Mouse (Mus musculus): Measurements from ENCODE around the gene Fndc3b. TPM values are rescaled to one million over a fixed set of nuclear protein-coding genes. Genes with fewer than 3 reads are reported as not detected.

The Fndc3b gene
- total RNA-seq, 2 experiments from 2014 or later: 18.8 to 29.2 TPM

DNA sequence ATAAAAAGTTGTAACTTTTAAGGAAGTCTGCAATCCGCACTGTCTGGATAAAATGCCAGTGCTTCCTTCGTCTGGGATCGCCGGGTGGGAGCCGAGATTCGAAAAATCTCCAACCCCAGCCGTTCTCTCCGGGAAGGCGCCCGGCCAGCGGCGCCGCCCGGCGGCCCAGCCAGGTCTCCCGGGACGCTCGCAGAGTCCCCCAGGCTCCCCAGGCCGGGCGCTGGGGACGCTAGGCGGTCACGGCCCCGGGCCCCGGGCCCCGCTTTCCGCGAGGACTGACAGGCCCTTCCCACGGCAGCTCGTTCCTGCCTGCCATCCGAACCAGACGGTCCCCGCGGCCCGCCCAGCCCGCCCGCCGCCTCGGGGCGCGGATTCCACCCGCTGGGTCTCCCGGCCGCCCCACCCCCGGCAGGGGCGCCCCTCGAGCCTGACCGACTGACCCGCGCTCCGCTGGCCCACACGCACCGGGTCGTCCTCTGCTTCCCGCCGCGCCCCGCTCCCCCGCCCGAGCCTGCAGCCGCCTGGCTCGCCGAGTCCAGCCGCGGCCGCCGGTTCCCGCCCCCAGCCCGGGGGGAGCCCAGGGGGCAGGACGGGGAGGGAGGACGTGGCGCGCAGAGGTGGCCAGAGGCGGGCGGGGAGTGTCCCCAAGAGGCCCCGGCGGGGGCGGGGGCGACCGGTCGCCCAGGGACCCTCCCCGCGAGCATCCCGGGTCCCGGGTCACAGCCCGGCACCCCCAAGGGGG, 1.0 kb downstream of the Fndc3b start:
- intact Hi-C loops (cut with DNase I): loop anchor here (2.0 to 10.0 kb wide), 4 partner anchors 118 to 243 kb away; no protein-coding TSS in a partner anchor
- DNase-seq (ENCODE audit: low spot score in 2 of 2): peak; percentile 46 to 54

DNA sequence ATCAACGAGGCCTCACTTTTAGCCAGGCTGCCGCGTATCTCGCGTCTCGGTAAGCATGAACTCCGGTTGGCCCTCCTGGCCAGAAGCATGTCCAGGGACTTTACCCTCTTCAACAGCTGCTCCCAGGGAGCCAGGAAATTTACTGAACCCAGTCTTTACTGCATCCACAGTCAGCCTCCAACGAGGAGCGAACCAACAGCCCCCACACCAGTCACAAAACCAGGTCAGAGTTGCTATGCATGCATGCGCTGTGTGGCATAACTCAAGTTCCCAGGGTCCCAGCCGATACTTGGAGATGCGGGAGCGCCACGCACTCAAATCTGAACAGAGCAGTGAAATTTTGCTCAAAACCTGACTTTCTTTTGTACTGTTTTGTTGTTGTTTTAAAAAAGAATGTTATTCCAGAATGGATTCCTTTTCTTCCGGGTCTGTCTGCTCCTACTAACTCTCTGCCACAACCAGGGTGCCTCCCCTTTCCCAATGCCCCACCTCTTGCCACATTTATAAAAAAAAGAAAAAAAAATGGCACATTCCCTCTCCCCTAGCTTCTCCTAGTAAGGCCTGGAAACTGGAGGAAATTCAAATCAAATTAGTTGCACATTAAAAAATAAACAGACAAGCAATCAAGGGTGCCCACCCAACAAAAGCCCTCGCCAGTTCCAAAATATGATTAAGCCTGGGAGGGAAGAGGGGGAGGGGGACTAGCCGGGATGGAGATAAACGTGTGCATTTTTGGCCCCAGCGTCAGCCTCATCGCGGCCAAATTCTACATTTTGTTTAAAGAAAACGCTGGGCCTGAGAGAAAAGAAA, 1.8 kb downstream of the Fndc3b start:
- DNase-seq (ENCODE audit: low spot score in 2 of 2): peak in 1 of 2 experiments; percentile 13
- intact Hi-C loops (cut with DNase I): loop anchor here (5.0 to 10.0 kb wide), 2 partner anchors 134 to 242 kb away; no protein-coding TSS in a partner anchor

DNA sequence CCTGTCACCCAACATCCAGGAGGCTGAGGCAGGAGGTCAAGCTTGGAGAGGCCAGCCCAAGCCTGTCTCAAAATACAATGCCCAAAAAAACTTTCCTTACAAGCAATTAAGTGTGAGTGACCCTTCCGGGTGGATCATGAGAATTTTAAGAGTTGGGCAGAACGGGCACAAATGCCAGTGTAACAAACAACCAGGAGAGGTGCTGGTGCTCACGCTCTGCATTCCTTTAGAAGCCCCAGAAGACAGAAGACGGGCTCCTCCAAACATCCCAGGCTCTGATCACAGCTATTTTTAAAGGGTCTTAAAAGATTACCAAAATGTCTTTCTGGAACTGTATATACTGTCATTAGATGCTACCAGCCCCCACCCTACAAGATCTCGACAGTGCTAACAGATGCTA, 2.5 kb downstream of the Fndc3b start:
- intact Hi-C loops (cut with DNase I): loop anchor here (5.0 to 10.0 kb wide), 2 partner anchors 134 to 241 kb away; no protein-coding TSS in a partner anchor

DNA sequence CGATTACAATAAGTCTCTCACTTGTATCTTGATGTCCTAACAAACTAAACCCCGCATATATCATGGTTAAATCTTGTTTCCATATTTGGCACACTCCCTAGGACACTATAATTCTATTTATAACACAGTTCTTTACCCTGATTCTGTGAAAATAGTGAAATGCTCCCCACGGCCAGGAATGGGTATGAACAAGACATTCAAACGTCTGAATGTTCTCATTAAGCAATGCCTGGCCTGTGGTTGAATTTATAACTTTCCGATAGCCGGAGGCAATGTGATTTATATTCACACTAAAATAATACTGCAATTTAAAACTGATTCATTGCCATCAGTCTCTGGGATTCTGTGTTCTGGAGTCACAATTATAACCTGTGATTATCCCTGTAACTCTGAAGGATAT, 5.3 kb downstream of the Fndc3b start:
- intact Hi-C loops (cut with DNase I): loop anchor here (5.0 to 10.0 kb wide), 2 partner anchors 131 to 238 kb away; no protein-coding TSS in a partner anchor

More for the DNA sequence above, 2.5 kb downstream of the Fndc3b start:
- no peak for DNase-seq (ENCODE audit: low spot score in 2 of 2)

DNA sequence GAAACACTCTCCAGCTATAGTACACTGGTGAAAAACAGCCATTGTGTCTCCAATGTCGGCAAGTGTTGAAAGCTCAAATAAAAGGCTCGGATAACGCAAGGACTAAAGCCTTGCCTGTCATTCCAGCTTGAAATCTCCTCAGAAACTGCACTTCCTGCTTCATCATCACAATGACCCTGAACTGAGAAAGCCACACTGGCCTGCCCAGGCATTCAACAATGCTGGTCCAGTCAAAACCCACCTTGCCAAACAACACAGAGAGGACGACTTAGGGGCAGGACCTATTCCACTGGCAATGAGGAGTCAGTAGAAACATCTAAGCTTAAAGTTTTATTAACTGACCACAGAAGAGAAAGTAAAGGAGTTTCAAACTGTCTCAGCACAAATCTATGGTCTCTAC, 6.1 kb downstream of the Fndc3b start:
- no peak for DNase-seq (ENCODE audit: low spot score in 2 of 2)
- intact Hi-C loops (cut with DNase I): loop anchor here (5.0 to 10.0 kb wide), 2 partner anchors 130 to 238 kb away; no protein-coding TSS in a partner anchor

More for the DNA sequence above, 5.3 kb downstream of the Fndc3b start:
- DNase-seq (ENCODE audit: low spot score in 2 of 2): no peak

DNA sequence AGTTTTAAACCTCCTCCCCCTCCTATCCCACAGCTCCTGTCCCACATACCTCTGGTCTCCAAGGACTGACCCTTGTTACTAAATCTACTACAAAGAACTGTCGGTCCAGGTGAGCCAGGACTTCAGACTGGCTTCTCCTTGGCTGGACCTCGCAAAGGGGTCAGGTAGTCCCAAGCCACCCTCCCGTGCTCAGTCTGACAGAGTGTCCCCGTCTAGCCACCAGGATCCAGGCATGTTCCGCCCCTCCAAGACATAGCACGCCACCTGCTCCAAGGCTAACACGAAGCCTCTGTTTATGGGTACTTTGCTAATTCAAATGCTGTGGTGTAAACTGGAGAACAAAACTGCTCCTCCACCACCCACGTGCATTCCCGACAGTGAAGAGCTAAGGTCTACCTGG, 6.5 kb downstream of the Fndc3b start:
- intact Hi-C loops (cut with DNase I): loop anchor here (5.0 to 10.0 kb wide), 2 partner anchors 130 to 237 kb away; no protein-coding TSS in a partner anchor
- no peak for DNase-seq (ENCODE audit: low spot score in 2 of 2)

DNA sequence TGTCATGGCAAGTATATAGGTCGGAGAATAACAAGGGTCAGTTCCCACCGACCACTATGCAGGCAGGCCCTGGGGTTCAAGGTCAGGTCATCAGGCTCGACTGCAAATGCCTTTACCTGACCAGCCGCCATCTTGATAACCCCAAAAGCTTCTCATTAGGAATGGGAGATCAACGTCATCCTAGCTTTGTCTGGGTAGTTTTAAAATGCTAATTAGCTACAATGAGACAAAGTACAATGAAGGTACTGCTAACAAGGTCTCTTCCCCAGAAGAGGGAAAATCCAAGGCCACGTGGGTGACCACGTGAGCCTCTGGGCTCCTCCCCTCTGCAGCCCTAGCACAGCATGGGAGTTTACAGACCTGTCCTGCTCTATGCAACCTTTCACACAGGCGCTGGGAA, 7.6 kb downstream of the Fndc3b start:
- DNase-seq (ENCODE audit: low spot score in 2 of 2): no peak
- intact Hi-C loops (cut with DNase I): loop anchor here (10.0 kb wide), 1 partner anchor 129 kb away; no protein-coding TSS in a partner anchor

DNA sequence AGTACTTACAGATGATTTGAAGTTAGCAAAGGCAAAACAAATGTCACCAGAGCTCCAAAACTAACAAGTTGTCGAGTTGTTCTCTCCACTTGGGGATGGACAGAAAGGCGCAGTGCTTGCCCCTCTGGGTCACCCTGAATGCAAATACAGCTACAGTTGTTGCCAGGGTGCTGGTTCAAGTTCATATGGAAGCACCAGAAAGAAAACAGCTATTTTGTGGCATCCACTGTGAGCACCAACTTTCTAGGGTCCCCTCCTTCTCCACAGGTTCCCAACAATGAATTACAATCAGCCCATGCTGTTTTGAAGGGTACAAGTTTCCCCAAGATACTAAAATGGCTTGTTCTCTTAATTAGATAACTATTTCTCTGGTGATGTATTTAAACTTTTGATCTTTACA, 8.0 kb downstream of the Fndc3b start:
- intact Hi-C loops (cut with DNase I): loop anchor here (10.0 kb wide), 1 partner anchor 128 kb away; no protein-coding TSS in a partner anchor
- no peak for DNase-seq (ENCODE audit: low spot score in 2 of 2)

DNA sequence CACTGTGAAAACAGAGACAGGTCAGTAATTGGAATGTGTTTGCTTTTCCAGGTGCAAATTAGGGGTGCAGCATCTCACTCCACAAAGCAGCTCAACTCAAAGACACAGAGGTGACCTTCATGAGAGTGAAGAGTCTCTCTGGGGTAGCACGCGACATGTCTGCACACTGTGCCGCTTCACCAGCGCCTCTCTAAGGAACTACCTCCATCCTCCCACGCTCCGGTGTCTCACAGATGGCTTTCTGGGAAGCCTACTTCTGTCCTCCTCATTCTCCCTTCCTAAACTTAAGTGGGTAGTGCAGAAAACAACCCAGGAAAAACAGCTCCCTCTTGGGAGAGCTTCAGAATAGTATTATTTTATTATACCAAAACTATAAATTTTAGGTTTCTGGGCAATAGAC, 12.4 kb downstream of the Fndc3b start:
- DNase-seq (ENCODE audit: low spot score in 2 of 2): peak; percentile 74 to 76
- intact Hi-C loops (cut with DNase I): no loop called here

DNA sequence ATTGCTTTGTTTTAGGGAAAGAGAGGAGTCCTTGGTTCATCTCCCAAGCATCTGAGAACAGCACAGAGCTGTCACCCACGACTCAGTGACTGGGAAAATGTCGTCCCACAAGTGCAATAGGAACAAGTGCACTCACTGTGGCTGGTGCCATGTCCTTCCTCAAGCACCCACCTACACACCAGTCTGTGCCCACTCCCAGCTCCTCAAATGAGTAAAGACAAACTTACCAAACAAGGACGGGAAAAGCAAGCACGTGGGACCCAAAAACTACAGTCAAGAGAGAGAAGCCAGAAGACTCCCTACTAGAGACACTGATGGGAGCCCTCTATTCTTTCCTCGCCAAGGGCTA, 14.7 kb downstream of the Fndc3b start:
- intact Hi-C loops (cut with DNase I): no loop called here
- DNase-seq (ENCODE audit: low spot score in 2 of 2): no peak

DNA sequence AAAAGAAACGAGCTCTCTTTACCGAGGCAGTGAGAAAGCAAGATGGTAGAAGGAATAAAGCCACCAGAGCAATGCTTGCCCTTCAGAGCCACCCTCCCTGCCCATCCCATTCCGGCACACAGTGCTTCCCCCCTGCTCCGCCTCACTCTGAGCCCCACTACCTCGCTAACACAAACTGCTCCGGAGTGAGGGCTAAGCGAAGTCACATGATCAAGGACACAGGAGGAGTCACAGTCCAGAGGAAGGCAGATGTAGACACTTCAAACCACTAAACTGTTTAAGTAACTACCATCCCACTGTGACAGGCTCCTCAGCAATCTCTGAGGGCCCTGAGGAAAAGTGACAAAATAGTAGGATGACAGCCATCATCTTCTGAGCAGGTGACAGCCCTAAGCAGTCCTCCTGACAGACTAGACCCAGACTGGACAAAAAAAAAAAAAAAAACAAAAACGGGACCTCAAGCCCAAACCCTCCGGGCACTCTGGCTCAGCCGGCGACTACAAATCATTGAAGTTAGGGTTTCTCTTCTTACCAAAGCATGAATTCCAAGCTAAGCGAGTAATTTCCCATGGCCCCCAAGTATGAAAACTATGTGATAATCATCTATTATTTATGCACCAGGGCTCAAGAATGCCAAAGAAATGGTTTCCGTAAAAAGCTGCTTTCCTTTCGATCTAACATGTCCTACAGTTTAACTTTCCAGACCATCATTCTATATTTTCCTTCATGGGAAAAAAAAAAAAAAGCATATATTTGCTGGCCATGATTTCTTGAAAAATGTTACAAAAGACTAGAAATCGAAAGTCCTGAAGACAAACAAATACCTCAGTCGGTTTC, 15.3 kb downstream of the Fndc3b start:
- no peak for DNase-seq (ENCODE audit: low spot score in 2 of 2)
- intact Hi-C loops (cut with DNase I): no loop called here

DNA sequence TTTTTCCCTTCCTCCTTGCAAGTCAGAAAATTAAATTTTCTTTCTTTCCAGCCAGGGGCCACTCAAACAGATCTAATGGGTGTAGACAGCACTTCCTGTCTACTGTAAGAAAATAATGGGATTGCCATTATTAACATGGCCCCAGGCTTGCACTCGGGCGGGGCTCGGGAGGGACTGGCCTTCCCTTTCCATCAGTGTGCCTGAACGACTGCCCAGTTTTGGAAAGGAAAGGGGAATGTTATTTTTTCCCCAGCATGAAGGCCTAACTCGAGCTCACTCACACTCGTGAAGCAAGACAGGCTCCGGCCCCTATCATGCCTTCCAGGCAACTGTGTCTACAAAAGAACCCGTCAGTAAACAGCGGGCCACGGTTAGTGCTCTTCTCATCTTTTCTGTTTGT, 16.5 kb downstream of the Fndc3b start:
- DNase-seq (ENCODE audit: low spot score in 2 of 2): no peak
- intact Hi-C loops (cut with DNase I): no loop called here

DNA sequence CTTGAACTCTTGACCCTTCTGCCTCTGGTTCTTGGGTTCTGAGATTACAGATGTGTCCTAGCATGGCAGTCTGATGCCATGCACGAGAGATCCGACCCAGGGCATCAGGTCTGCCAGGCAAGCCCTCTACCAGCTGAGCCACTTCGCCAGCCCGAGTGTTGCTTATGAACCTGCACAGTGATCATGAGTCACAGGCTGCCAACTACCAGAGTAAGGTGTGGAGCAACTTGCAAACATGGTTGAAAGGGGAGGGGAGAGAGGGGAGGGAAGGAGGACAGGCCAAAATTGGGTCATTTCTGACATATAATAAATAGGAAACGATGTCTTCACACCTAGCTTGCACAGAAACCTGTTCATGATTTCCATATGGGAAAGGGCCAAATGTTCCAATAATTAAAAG, 17.0 kb downstream of the Fndc3b start:
- intact Hi-C loops (cut with DNase I): no loop called here
- DNase-seq (ENCODE audit: low spot score in 2 of 2): no peak

DNA sequence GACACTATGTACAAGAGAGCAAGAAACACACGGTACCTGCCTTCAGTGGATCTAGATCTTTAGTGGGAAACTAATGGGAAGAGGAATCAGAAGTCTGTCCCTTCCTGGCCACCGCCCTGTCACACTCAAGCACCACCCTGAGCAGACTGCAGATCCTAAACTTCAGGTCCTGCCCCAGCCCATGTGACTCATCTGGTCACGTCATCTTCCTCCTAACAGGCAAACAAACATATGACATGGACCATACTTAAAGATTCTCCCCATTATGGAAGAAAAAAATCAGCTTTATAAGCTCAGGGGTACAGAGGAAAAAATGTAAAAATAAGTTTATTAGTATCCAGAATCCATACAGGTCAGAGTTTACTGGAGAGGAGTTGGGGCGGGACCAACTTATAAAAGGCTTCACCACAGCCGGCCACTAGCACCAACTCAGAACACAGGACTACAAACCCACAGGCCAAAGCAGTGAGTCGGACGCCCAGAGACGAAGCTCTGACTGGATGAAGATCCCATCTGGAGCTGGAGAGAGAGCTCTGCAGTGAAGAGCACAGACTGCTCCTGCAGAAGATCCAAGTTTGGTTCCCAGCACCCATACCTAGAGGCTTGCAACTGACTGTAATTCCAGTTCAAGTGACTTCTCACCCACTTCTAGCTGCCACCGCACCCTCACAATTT, 19.5 kb downstream of the Fndc3b start:
- DNase-seq (ENCODE audit: low spot score in 2 of 2): no peak
- intact Hi-C loops (cut with DNase I): no loop called here

DNA sequence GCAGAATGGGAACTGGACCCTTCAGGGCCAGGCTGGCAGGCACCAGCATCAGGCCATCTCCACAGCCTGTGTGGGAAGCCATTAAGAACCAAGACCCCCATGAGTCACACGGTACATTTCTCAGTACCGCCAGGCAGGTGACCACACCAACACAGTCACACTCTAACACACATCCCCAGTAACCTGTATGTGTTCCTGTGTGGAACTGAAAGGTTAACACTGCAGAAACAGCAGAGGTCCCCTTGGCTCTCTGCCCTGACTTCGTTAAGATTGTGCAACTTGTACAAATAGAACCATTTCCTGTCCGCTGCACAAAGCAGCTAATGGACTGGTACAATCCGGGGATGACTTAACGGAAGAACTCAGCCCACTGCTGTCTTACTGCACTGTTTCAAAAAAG, 21.1 kb downstream of the Fndc3b start:
- no peak for DNase-seq (ENCODE audit: low spot score in 2 of 2)
- intact Hi-C loops (cut with DNase I): no loop called here

DNA sequence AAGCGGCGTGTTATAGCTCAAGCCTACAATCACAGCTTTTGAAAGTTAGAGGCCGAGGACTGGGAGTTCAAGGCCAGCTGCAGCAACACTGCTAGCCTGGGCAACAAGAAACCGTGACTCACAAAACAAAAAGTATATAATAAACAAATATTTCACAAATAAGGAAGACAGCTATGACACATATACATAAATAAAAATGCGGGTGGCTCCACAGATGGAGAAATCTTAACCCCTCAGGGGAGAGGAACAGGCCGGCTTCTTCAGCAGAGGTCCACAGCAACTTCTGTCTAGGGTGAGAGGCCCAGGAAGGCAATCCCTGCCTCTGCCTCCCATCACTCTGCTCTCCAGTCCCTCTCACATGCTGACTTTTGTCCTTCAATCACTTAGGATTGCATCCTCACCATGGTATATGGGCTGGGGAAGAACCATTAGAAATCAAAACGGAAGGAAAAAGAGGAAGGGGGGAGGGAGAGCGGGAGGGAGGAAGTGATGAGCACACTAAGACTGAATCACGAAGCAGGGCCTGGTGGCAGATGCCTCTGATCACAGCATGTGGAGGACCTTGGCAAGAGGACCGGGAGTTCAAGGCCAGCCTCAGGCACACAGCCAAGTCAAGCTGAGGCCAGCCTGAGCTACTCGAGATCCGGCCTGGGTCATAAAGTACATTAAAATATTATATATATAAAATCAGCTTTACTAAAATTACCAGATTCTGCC, 21.8 kb downstream of the Fndc3b start:
- intact Hi-C loops (cut with DNase I): no loop called here
- no peak for DNase-seq (ENCODE audit: low spot score in 2 of 2)

DNA sequence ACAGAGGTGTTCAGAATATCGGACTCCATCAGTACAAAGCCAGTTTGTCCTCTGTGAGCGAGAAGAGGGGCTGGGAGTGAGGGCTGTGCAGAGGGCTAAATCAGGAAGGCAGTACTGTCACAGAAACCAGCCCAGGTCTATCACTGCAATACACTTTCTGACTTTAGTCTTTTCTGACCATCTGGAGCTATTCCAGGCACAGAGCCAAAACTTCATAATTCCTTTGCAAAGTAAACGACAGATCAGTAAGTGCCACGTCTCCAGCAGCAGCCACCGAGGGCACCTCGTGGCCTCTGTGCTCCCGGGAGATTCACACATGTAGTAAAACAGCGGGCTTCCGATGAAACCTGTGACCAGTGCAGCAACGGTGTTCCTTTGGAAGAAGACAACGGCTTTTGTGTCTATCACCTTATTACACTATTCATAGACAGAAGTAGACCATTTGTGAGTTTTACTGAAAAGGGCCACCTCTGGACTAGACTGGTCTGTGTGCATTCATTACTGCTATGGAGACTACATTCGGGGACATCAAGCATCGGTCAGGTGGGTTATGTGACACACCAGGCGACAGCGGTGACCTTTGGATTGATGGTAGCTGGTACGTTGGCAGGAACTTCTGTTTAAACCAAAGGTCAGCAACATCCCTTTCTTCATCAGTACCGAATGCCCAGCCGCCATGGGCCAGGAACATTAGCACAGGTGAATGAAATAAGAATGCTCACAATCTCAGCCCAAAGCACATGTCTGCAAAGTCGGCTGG, 24.2 kb downstream of the Fndc3b start:
- intact Hi-C loops (cut with DNase I): no loop called here
- no peak for DNase-seq (ENCODE audit: low spot score in 2 of 2)
